Mouse (Mus musculus) urinary bladder, adult 2 months (tissue): ENCODE measurements around the gene Cyp4a10. TPM values are rescaled to one million over a fixed set of nuclear protein-coding genes. Genes with fewer than 3 reads are reported as not detected.

Experiments used
- polyA plus RNA-seq: library from polyadenylated mRNA; depleted of rRNA; stranded (reverse); fragments of >200 nt; gene quantifications from 2 replicates; pipeline ENCODE4 v1.2.3, GENCODE M21; 2012; rRNA removed

The Cyp4a10 gene
- polyA plus RNA-seq, 1 experiment: not detected

Other genes starting within 250 kb of the Cyp4a10 start
- gene Cyp4a12a, start 219.2 kb upstream of the Cyp4a10 start, polyA plus RNA-seq: not detected in 2 replicates
- not detected in 2 replicates for gene Cyp4a12b, start 106.6 kb upstream of the Cyp4a10 start, polyA plus RNA-seq
- gene Cyp4a30b, start 65.7 kb upstream of the Cyp4a10 start, polyA plus RNA-seq: not detected in 2 replicates
- not detected in 2 replicates for gene Cyp4a14, start 22.1 kb upstream of the Cyp4a10 start, polyA plus RNA-seq
- not detected in 2 replicates for gene Cyp4a31, start 45.4 kb downstream of the Cyp4a10 start, polyA plus RNA-seq
- not detected in 2 replicates for gene Cyp4a32, start 82.7 kb downstream of the Cyp4a10 start, polyA plus RNA-seq
- 10.9 and 13.5 TPM in 2 replicates for gene Cyp4b1, start 129.5 kb downstream of the Cyp4a10 start, polyA plus RNA-seq
- 28.4 and 31.7 TPM in 2 replicates for gene Efcab14, start 219.5 kb downstream of the Cyp4a10 start, polyA plus RNA-seq